Mouse (Mus musculus) bone marrow macrophage, adult 2 months (primary cell): Measurements from ENCODE around the gene Leng9.

Source experiments
- CTCF ChIP-seq: IDR thresholded peaks from 2 replicates; pipeline ENCODE4 v1.5.1; 2012; ENCODE audit warnings: low read depth, mild to moderate bottlenecking, low read length, moderate library complexity
- POLR2A ChIP-seq: IDR thresholded peaks from 2 replicates; pipeline ENCODE4 v1.6.1; 2012; ENCODE audit warnings: mild to moderate bottlenecking, low read depth, low read length, borderline replicate concordance

GRCm38 (mm10) chr7:4150811-4151221 lies 642 bp upstream of the Leng9 start:
- TF ChIP-seq POLR2A (no peak), CTCF (no peak)
